Mouse (Mus musculus): Measurements from ENCODE around the gene Tmem232. TPM values are rescaled to one million over a fixed set of nuclear protein-coding genes. Genes with fewer than 3 reads are reported as not detected.
A peak's percentile ranks its signal among the peaks of the same experiment; 100 is the strongest.

The Tmem232 gene
- polyA plus RNA-seq, 1 experiment from 2014 or later = not detected

GRCm38 (mm10) chr17:65563345-65563744, 22.8 kb upstream of the Tmem232 start:
- 63% methylated on average over 6 of the region's 6 CpGs for WGBS
- no peak for ATAC-seq (ENCODE audit: low FRiP score, low TSS enrichment)

GRCm38 (mm10) chr17:65562761-65563160, 22.2 kb upstream of the Tmem232 start:
- H3K36me3 ChIP-seq (ENCODE audit: control insufficient read depth, insufficient read depth, low read length) = no peaks in the 10 kb centered on the region
- no peaks in the 10 kb centered on the region for H3K27me3 ChIP-seq (ENCODE audit: control insufficient read depth, insufficient read depth, low read length)
- 5% methylated on average over 5 of the region's 5 CpGs for WGBS
- no peak overlapping the region for H3K9ac ChIP-seq (replicated peaks; ENCODE audit: low read length)
- H3K9me3 ChIP-seq (ENCODE audit: control insufficient read depth, low read length) = no peaks in the 10 kb centered on the region
- ATAC-seq (ENCODE audit: low FRiP score, low TSS enrichment) (no peak), DNase-seq (peak; percentile 93)
- no peak overlapping the region for H3K27ac ChIP-seq (replicated peaks; ENCODE audit: low read depth, low read length)
- peaks cover 5% of the 10 kb centered on the region for H3K4me1 ChIP-seq (ENCODE audit: control insufficient read depth, insufficient read depth, low read length)
- H3K4me3 ChIP-seq (replicated peaks; ENCODE audit: low read depth, low read length) = no peak overlapping the region
- no peak overlapping the region for H3K4me2 ChIP-seq (ENCODE audit: low read length)

More at GRCm38 (mm10) chr17:65563345-65563744, 22.8 kb upstream of the Tmem232 start:
- H3K4me2 ChIP-seq (ENCODE audit: low read length) = no peak overlapping the region
- H3K9ac ChIP-seq (replicated peaks; ENCODE audit: low read length) = no peak overlapping the region
- H3K9me3 ChIP-seq (ENCODE audit: control insufficient read depth, low read length) = no peaks in the 10 kb centered on the region
- H3K27ac ChIP-seq (replicated peaks; ENCODE audit: low read depth, low read length) = no peak overlapping the region
- no peak overlapping the region for H3K4me3 ChIP-seq (replicated peaks; ENCODE audit: low read depth, low read length)
- peaks cover 5% of the 10 kb centered on the region for H3K4me1 ChIP-seq (ENCODE audit: control insufficient read depth, insufficient read depth, low read length)
- no peaks in the 10 kb centered on the region for H3K27me3 ChIP-seq (ENCODE audit: control insufficient read depth, insufficient read depth, low read length)
- H3K36me3 ChIP-seq (ENCODE audit: control insufficient read depth, insufficient read depth, low read length) = no peaks in the 10 kb centered on the region
- DNase-seq = no peak

- Histone ChIP-seq H3K4me3 (replicated peaks; ENCODE audit: low read depth, low read length) (no peak overlapping the region), H3K9ac (replicated peaks; ENCODE audit: low read length) (no peak overlapping the region), H3K4me2 (ENCODE audit: low read length) (no peak overlapping the region), H3K27me3 (ENCODE audit: control insufficient read depth, insufficient read depth, low read length) (no peaks in the 10 kb centered on the region), H3K27ac (replicated peaks; ENCODE audit: low read depth, low read length) (no peak overlapping the region), H3K4me1 (ENCODE audit: control insufficient read depth, insufficient read depth, low read length) (peaks cover 5% of the 10 kb centered on the region), H3K36me3 (ENCODE audit: control insufficient read depth, insufficient read depth, low read length) (no peaks in the 10 kb centered on the region), H3K9me3 (ENCODE audit: control insufficient read depth, low read length) (no peaks in the 10 kb centered on the region)
- DNase-seq (no peak), ATAC-seq (ENCODE audit: low FRiP score, low TSS enrichment) (no peak)
- WGBS = 85% methylated on average over 6 of the region's 6 CpGs
Observed at GRCm38 (mm10) chr17:65561361-65562015, 20.9 kb upstream of the Tmem232 start.

- no peak overlapping the region for H3K27ac ChIP-seq (replicated peaks; ENCODE audit: low read depth, low read length)
- H3K4me2 ChIP-seq (ENCODE audit: low read length) = no peak overlapping the region
- ATAC-seq (ENCODE audit: low FRiP score, low TSS enrichment) (0 out of 2 replicates have a peak, but pooled peaks have one; percentile 37), DNase-seq (peak; percentile 40)
- H3K4me1 ChIP-seq (ENCODE audit: control insufficient read depth, insufficient read depth, low read length) = peaks cover 5% of the 10 kb centered on the region
- H3K9me3 ChIP-seq (ENCODE audit: control insufficient read depth, low read length) = no peaks in the 10 kb centered on the region
- H3K9ac ChIP-seq (replicated peaks; ENCODE audit: low read length) = no peak overlapping the region
- H3K4me3 ChIP-seq (replicated peaks; ENCODE audit: low read depth, low read length) = no peak overlapping the region
- WGBS = 51% methylated on average over 5 of the region's 5 CpGs
- H3K36me3 ChIP-seq (ENCODE audit: control insufficient read depth, insufficient read depth, low read length) = no peaks in the 10 kb centered on the region
- no peaks in the 10 kb centered on the region for H3K27me3 ChIP-seq (ENCODE audit: control insufficient read depth, insufficient read depth, low read length)
Observed at GRCm38 (mm10) chr17:65559273-65559672, 18.7 kb upstream of the Tmem232 start.

DNA sequence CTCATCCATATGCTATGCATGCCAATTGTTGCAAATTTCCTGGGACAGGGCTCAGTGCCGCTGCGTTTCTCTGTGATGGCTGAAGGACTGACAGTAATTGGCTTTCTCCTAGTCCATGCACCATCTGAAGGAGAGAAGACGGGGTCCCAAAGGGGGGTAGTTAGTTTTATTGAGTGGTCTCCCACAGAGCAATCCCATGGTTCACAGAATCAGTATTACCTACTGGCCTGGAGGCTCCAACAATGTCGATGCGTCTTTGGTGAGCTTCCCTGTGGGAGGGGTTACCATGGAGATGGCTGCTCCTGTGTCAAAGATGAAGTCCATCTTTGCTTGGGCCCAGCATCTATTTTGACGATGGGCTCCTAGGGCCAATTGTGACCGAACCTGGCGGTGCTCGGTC, 18.2 kb upstream of the Tmem232 start:
- 40% methylated on average over 9 of the region's 9 CpGs for WGBS
- no peak overlapping the region for H3K27ac ChIP-seq (replicated peaks; ENCODE audit: low read depth, low read length)
- no peaks in the 10 kb centered on the region for H3K36me3 ChIP-seq (ENCODE audit: control insufficient read depth, insufficient read depth, low read length)
- H3K4me2 ChIP-seq (ENCODE audit: low read length) = peak overlapping the region; percentile 22
- DNase-seq (no peak), ATAC-seq (ENCODE audit: low FRiP score, low TSS enrichment) (0 out of 2 replicates have a peak, but pooled peaks have one; percentile 29)
- H3K4me1 ChIP-seq (ENCODE audit: control insufficient read depth, insufficient read depth, low read length) = peaks cover 5% of the 10 kb centered on the region
- H3K9ac ChIP-seq (replicated peaks; ENCODE audit: low read length) = no peak overlapping the region
- no peak overlapping the region for H3K4me3 ChIP-seq (replicated peaks; ENCODE audit: low read depth, low read length)
- no peaks in the 10 kb centered on the region for H3K9me3 ChIP-seq (ENCODE audit: control insufficient read depth, low read length)
- no peaks in the 10 kb centered on the region for H3K27me3 ChIP-seq (ENCODE audit: control insufficient read depth, insufficient read depth, low read length)

DNA sequence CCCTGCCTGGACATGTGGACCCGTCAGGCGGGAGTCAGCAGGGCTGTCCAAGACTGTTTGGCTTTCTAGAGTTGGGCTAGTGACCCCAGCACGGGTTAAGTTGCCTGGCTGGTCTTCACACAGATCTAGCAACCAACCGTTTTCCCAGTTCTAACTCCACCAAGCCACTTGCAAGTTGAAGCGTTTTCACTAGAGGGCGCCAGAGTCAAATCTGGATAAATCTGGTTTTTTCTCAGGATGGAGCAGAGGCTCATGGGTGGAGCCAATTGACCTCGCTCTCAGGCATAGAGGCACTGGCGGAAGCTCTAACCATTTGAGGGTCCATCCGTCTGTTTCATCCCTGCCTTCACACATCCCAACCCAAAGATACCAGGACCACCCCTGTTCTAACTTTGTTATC, 17.6 kb upstream of the Tmem232 start:
- H3K27ac ChIP-seq (replicated peaks; ENCODE audit: low read depth, low read length) = no peak overlapping the region
- no peaks in the 10 kb centered on the region for H3K9me3 ChIP-seq (ENCODE audit: control insufficient read depth, low read length)
- no peaks in the 10 kb centered on the region for H3K36me3 ChIP-seq (ENCODE audit: control insufficient read depth, insufficient read depth, low read length)
- 44% methylated on average over 9 of the region's 9 CpGs for WGBS
- no peak overlapping the region for H3K9ac ChIP-seq (replicated peaks; ENCODE audit: low read length)
- peaks cover 5% of the 10 kb centered on the region for H3K4me1 ChIP-seq (ENCODE audit: control insufficient read depth, insufficient read depth, low read length)
- DNase-seq (peak; percentile 76), ATAC-seq (ENCODE audit: low FRiP score, low TSS enrichment) (no peak)
- no peaks in the 10 kb centered on the region for H3K27me3 ChIP-seq (ENCODE audit: control insufficient read depth, insufficient read depth, low read length)
- no peak overlapping the region for H3K4me3 ChIP-seq (replicated peaks; ENCODE audit: low read depth, low read length)
- peak overlapping the region; percentile 22 for H3K4me2 ChIP-seq (ENCODE audit: low read length)

GRCm38 (mm10) chr17:65557212-65557611, 16.6 kb upstream of the Tmem232 start:
- Histone ChIP-seq H3K9ac (replicated peaks; ENCODE audit: low read length) (no peak overlapping the region), H3K4me2 (ENCODE audit: low read length) (no peak overlapping the region), H3K27ac (replicated peaks; ENCODE audit: low read depth, low read length) (no peak overlapping the region), H3K4me3 (replicated peaks; ENCODE audit: low read depth, low read length) (no peak overlapping the region), H3K9me3 (ENCODE audit: control insufficient read depth, low read length) (no peaks in the 10 kb centered on the region), H3K27me3 (ENCODE audit: control insufficient read depth, insufficient read depth, low read length) (no peaks in the 10 kb centered on the region), H3K36me3 (ENCODE audit: control insufficient read depth, insufficient read depth, low read length) (no peaks in the 10 kb centered on the region), H3K4me1 (ENCODE audit: control insufficient read depth, insufficient read depth, low read length) (peaks cover 5% of the 10 kb centered on the region)
- ATAC-seq (ENCODE audit: low FRiP score, low TSS enrichment) = no peak
- 86% methylated on average over 6 of the region's 6 CpGs for WGBS
- no peak for DNase-seq

DNA sequence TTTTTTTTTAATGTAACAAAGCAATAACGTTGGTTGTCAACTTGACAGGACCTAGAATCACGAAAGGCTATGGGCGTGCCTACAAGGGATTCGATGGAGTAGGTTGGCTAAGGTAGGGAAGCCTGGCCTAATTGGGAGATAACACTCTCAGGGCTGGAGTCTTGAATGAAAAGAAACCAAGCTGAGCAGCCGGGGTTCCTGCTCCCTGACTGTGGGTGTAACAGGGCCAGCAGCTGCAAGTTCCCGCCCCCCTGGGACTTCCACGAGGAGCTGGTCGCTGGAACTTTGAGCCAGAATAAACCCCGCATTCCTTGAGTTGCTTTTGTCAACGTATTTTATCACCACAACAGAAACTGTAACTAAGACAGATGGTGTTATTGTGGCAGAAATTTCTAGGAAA, 16.2 kb upstream of the Tmem232 start:
- Histone ChIP-seq H3K27me3 (ENCODE audit: control insufficient read depth, insufficient read depth, low read length) (no peaks in the 10 kb centered on the region), H3K36me3 (ENCODE audit: control insufficient read depth, insufficient read depth, low read length) (no peaks in the 10 kb centered on the region), H3K9me3 (ENCODE audit: control insufficient read depth, low read length) (no peaks in the 10 kb centered on the region), H3K4me1 (ENCODE audit: control insufficient read depth, insufficient read depth, low read length) (peaks cover 5% of the 10 kb centered on the region), H3K4me2 (ENCODE audit: low read length) (no peak overlapping the region), H3K9ac (replicated peaks; ENCODE audit: low read length) (no peak overlapping the region), H3K27ac (replicated peaks; ENCODE audit: low read depth, low read length) (no peak overlapping the region), H3K4me3 (replicated peaks; ENCODE audit: low read depth, low read length) (no peak overlapping the region)
- WGBS = 73% methylated on average over 10 of the region's 10 CpGs
- ATAC-seq (ENCODE audit: low FRiP score, low TSS enrichment) (no peak), DNase-seq (no peak)

DNA sequence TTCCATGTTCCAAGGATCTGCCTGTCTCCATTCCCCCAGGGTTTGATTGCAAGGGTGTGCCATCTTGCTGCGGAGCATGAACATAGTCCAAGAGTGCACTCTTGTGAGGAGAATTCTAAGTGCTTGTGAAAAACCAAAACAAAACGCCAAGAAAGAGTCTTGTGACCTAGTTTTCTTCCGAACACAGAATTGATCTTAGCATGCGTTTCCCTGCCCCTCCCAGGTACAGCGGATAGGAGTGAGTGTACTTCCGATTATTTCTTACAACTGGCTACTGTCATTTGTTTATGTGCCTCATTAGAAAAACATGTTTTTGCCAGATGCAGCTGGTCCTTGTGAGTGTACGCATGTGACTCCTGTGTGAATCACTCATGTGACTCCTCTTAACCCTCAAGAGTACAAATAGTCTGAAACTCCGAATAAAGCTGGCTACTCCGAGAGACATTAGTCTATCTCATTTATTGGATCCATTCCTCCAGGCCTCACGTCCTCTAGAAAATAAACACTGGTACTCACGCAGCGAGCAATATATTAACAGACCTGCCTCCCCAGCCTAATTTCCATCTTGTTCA, 11.9 kb upstream of the Tmem232 start:
- ATAC-seq (ENCODE audit: low FRiP score, low TSS enrichment) = no peak
- Histone ChIP-seq H3K27me3 (ENCODE audit: control insufficient read depth, insufficient read depth, low read length) (no peaks in the 10 kb centered on the region), H3K4me2 (ENCODE audit: low read length) (no peak overlapping the region), H3K4me1 (ENCODE audit: control insufficient read depth, insufficient read depth, low read length) (no peaks in the 10 kb centered on the region), H3K9me3 (ENCODE audit: control insufficient read depth, low read length) (no peaks in the 10 kb centered on the region), H3K4me3 (replicated peaks; ENCODE audit: low read depth, low read length) (no peak overlapping the region), H3K27ac (replicated peaks; ENCODE audit: low read depth, low read length) (no peak overlapping the region), H3K36me3 (ENCODE audit: control insufficient read depth, insufficient read depth, low read length) (no peaks in the 10 kb centered on the region), H3K9ac (replicated peaks; ENCODE audit: low read length) (no peak overlapping the region)
- DNase-seq = no peak
- 88% methylated on average over 12 of the region's 12 CpGs for WGBS
